Mouse (Mus musculus) thymus, postnatal 4 days (tissue): ENCODE measurements around the gene Sephs2.
"Not testable (repeated sequence)": the region's sequence is repeated elsewhere in the genome, so short reads cannot be mapped to it uniquely, and the experiment has no call there.

Source experiments
- DNase-seq: peaks from one replicate; pipeline ENCODE4 v3.0.0; 2021

Gene Sephs2

DNA sequence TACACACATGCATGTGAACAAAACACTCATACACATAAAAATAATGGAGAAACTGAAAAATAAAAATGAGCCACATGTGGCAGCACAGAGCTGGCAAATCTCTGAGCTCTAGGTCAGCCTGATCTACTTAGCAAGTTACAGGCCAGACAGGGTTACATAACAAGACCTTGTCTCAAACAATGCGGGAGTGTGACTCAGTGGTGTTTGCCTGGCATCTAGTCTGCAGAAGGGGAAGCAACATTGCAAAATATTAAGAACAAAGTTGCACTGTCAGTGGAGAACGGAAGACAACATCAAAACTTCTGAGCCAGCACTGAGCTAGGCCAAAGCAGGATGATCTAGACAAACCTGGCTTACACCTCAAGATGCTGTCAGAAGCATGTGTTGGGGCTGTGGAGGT is 3.6 kb downstream of the Sephs2 start:
- no peak for DNase-seq

GRCm38 (mm10) chr7:127263526-127263925 is 10.3 kb downstream of the Sephs2 start:
- DNase-seq = no peak

DNA sequence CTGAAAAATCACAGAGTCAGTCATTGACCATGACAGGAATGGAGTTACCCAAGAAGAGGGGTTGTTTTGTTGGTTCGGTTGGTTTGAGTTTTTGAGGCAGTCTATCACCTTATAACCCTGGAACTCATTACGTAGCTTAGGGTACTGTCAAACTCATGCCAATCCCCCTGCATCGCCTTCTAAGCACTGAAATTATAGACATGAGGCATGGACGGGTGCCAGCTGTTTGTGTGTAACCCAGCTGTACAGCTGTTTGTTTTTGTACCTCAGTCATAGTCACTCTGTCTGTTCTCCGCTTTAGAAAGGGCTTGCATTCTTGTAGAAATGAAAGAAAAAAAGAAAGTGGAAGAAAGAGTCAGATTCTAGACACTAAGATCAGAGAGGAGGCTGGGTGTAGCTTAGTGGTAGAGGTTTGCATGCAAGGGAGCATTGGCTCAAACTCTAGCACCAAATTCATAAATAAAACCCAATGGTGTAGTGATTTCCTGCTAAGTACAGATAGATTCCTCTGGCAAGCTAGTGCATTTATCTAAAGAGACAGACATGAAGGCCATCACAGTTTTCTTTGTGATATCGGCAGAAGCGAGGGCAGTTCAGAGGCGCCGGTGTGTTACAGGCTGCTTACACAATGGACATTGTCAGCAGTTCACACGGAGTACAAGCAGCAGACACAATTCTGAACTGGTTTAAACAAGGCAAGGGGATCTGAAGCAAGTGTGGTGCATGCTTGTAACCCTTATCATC is 11.5 kb downstream of the Sephs2 start:
- no peak for DNase-seq

DNA sequence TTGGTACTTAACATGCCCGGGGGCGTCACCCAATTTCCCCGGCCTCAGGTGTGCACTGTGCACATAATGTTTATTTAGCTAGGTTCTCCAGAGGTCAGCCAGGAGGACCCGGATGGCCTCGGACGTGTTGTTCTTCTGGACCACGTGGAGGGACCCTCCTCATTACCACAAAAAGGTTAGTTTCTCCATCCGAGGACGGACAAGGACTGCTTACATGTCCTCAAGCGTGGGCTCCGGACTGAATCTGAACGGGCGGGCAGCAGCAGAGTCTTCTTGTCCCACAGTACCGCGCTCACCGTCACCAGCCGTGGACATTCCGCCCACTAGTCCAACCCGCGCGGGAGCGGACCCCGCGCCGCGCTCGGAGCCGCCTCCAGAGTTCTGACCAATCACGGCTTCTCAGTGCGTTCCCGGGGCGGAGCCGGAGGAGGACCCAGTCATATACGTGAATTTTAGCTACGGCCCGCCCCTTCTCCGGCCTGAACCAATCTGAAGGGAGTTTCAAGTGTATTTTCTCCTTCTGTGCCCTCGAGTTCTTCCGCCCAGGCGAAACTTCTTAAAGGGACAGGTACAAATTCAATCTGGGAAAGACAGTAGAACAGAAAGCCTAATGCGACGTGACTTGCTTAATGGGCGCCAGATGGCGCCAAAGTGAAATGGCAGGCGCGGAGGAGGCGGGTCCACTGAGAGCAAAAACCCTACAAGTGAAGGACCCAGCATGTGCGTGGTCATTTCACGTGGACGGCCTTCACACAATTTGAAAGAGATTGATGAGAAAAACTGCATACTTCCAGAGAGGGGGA is 13.3 kb downstream of the Sephs2 start, which contains the start of gene Dctpp1:
Gene Dctpp1, minus strand, starts transcription at position 401 of the 803 bp plus-strand sequence.
- DNase-seq = peak; percentile 95

- DNase-seq = no peak
Measured at GRCm38 (mm10) chr7:127259186-127259905, 14.5 kb downstream of the Sephs2 start.

DNA sequence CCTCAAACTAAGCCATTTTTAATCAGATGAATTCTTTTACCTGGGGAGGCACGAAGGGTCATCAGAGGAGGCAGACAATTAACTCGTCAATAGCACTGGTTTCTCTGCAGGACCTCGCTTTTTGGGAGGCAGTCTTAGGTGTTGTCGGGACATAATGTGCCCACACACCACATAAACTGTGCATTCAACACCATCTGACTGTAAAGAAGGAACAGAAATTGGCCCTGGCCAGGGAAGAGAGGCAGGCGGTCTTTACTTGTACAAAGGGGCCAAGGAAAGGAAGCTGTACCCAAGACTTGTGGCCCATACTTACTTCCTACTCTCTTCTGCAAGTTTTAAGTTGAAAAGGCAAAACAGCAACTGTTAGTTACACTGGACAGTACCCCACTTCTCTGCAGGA is 17.3 kb downstream of the Sephs2 start:
- no peak for DNase-seq

- no peak for DNase-seq
Measured at GRCm38 (mm10) chr7:127255965-127256364, 17.9 kb downstream of the Sephs2 start.

GRCm38 (mm10) chr7:127255008-127255407 is 18.8 kb downstream of the Sephs2 start:
- no peak for DNase-seq

DNA sequence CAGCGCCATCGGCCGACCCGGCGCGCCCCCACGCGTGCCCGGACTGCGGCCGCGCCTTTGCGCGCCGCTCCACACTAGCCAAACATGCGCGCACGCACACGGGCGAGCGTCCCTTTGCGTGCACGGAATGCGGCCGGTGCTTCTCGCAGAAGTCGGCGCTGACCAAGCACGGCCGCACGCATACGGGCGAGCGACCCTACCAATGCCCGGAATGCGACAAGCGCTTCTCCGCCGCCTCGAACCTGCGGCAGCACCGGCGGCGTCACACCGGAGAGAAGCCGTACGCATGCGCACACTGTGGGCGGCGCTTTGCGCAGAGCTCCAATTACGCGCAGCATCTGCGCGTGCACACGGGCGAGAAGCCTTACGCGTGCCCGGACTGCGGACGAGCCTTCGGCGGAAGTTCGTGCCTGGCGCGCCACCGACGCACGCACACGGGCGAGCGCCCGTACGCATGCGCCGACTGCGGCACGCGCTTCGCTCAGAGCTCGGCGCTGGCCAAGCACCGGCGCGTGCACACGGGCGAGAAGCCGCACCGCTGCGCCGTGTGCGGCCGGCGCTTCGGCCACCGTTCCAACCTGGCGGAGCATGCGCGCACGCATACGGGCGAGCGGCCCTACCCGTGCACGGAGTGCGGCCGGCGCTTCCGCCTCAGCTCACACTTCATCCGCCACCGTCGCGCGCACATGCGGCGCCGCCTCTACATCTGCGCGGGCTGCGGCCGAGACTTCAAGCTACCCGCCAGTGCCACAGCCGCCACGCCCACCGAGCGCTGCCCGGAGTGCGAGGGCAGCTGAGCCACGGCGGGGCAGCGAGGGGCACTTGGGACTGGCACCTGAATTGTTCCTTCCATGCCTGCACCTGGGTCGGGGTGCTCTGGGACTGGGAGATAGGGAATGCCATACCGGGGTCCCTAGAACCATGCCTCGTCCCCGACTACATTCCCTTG is 19.8 kb downstream of the Sephs2 start:
- peak; percentile 98 for DNase-seq

DNA sequence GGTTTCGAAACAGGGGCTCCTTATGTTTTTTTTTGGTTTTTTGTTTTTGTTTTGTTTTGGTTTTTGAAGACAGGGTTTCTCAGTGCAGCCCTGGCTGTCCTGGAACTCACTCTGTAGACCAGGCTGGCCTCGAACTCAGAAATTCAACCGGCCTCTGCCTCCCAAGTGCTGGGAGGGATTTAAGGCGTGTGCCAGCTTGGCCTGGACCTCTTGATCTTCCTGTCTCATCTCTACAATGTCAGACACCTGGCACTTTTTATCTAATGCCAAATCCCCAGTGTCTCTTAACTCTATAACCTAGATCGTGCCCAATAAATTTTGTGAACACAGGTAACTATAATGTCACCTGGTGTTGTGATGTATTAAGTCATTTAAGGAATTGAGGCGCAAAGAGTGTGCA is 20.5 kb downstream of the Sephs2 start:
- no peak for DNase-seq

GRCm38 (mm10) chr7:127252414-127252813 is 21.4 kb downstream of the Sephs2 start:
- DNase-seq = peak; percentile 70

DNA sequence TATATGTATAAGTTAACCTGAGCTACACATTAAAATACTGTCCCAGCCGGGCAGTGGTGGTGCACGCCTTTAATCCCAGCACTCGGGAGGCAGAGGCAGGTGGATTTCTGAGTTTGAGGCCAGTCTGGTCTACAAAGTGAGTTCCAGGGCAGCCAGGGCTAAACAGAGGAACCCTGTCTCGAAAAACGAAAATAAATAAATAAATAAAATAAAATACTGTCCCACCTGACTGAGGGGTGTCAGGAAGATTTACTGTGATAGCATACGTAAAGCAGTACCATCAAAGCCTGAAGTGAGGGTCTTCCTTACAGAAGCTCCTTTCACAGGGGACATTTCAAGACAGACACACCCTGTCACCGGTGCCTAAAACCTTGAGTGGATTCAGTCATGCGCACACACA is 23.3 kb downstream of the Sephs2 start:
- not testable (repeated sequence) for DNase-seq

DNA sequence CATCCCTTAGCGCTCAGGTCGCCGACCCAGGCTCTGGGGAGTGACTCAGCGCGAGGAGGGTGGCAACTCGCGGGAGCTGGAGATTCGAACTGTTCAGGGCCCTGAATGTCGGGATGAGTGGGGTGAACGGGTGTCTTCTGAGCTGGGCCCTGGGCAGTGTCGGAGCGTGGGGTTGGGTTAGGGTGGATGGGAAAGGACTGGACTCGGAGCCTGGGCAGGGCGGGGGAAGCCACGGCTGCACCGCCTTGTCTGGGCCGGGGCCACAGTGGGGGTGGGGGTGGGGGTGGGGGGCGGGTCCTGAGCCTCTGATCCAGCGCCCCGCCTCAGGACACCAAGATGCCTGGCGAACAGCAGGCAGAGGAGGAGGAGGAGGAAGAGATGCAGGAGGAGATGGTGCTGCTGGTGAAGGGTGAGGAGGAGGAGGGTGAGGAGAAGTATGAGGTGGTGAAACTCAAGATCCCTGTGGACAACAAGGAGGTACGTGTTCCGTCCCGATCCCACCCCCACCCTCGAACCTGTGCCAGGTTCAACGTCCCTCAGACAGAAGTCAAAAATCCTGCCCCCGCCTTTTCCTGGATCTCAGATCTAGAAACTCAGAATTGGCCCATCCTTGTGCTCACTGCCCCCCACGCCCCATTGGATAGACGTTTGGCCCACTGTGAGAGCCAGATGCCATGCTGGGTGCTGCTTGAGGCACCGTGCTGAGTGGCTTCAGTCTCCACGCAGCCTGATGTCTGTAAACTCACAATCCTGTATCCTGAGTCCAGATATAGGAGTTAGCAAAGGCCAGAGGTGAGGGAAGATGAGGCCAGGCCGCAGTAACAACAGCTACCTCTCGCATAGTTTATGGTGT is 29.0 kb downstream of the Sephs2 start:
- DNase-seq = no peak

DNA sequence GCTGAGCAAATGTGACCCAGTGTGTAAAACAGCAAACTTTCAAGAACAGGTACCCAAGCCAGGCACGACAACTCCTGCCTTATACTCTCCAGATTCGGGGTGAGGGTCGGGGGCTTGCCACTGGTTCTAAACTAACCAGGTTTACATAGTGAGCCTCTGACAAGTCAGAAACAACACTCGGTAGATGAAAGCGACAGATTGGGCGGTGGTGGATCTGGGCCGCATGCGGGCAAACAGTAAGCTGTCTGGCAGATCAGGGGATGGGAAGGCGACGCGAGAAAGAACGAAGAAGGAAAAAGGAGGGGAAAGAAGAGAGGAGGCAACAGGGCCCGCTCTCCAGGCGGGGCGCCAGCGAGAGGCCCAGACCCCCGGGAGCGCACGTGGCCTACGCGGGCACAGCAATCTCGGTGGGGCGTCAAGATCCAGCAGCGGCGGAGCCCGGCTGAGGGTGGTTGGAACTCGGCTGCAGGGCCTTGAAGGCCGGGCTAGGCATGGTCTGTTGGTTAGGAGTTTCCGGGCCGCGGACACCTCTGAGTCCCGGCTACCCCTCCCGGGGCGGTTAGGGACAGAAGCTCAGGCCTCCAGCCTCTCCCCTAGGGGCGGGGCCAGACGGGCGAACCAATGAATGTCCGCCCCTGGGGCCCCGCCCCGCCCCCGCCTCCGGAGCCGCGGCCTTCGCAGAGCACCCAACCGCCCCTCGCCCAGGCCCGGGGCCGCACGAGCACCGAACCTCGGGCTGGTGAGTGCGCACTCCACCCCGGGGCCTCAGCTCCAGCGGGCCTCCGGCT is 29.8 kb downstream of the Sephs2 start, which contains the start of gene Zfp771:
Gene Zfp771, plus strand, starts transcription at position 405 of the 788 bp plus-strand sequence.
- DNase-seq = peak; percentile 97

GRCm38 (mm10) chr7:127243361-127243867 is 30.4 kb downstream of the Sephs2 start:
- no peak for DNase-seq

GRCm38 (mm10) chr7:127234777-127235176 is 39.1 kb downstream of the Sephs2 start:
- DNase-seq = no peak

GRCm38 (mm10) chr7:127233765-127234164 is 40.1 kb downstream of the Sephs2 start:
- DNase-seq = no peak

GRCm38 (mm10) chr7:127233368-127233749 is 40.5 kb downstream of the Sephs2 start:
- DNase-seq = no peak

GRCm38 (mm10) chr7:127232622-127233367 is 41.1 kb downstream of the Sephs2 start, which contains the start of the genes Zfp553 and Sept1:
Gene Zfp553, plus strand, starts transcription at chr7:127233061.
Gene Sept1, minus strand, starts transcription at chr7:127233130.
- peak; percentile 89 for DNase-seq
